ENCODE assay signal across 8 mouse cellular contexts in the genomic region with DNA sequence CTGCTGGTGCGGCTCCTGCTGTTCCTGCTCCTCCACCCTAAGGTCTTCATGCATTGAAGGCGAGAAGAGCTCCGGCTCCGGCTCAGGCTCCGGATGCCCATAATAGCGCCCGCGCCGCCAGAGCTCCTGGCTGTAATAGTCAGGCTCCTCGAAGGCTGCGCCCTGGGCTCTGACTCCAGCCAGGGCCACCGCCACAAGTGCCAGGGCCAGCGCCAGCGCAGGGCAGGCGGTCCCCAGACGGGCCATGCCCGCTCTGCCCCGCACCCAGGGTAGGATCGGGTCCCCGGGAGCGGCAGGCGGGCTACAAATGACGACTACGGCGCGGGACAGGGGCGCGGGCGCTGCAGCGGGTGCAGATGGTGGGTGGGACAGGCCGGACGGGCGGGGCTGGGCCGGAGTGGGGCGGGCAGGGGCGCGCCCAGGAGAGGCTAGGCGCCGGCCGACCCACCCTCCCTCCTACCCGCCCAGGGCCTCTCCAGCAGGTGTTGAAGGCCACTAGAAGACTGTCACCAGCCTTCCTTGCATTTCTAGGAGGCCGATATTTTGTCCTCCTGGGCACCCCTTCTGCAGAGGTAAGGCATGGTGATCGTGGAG. TPM values are rescaled to one million over a fixed set of nuclear protein-coding genes. Genes with fewer than 3 reads are reported as not detected.
A peak's percentile ranks its signal among the peaks of the same experiment; 100 is the strongest.
DNase-seq lines count a peak whose midpoint lies in the region; ATAC-seq lines count a peak whose summit lies in the region.

A gene (minus strand): TSS at position 372 of the 594 bp plus-strand sequence.

- no peaks in the 10 kb centered on the region for H3K9me3 ChIP-seq in heart, embryonic 11.5 days (replicated peaks; ENCODE audit: control insufficient read depth, low read length)
- no peaks in the 10 kb centered on the region for H3K9me3 ChIP-seq in liver, embryonic 13.5 days (replicated peaks)

- intact Hi-C loops in left cerebral cortex, postnatal 4 days (cut with DNase I) = no loop called here

- no peak within 1 kb of the TSS for H3K27ac ChIP-seq in heart, embryonic 11.5 days (ENCODE audit: low read depth, low read length)
- no peak within 1 kb of the TSS for H3K27ac ChIP-seq in liver, embryonic 13.5 days

- peak within 1 kb of the TSS; percentile 38 for H3K4me3 ChIP-seq in heart, embryonic 11.5 days (ENCODE audit: low read depth, low read length)
- H3K4me3 ChIP-seq in liver, embryonic 13.5 days (replicated peaks) = no peak within 1 kb of the TSS

- peaks cover 7% of the 10 kb centered on the region for H3K4me1 ChIP-seq in heart, embryonic 11.5 days (ENCODE audit: control insufficient read depth, insufficient read depth, low read length)
- peaks cover 4% of the 10 kb centered on the region; the same call in 1 of the 2 replicates for H3K4me1 ChIP-seq in liver, embryonic 13.5 days (replicated peaks)

- H3K27me3 ChIP-seq in heart, embryonic 11.5 days (ENCODE audit: control insufficient read depth, insufficient read depth, low read length) = peaks cover 40% of the 10 kb centered on the region
- peaks cover 28% of the 10 kb centered on the region for H3K27me3 ChIP-seq in liver, embryonic 13.5 days

- no peak within 1 kb of the TSS for H3K9ac ChIP-seq in heart, embryonic 11.5 days (ENCODE audit: low read depth, low read length)
- H3K9ac ChIP-seq in liver, embryonic 13.5 days = no peak within 1 kb of the TSS

- peak; percentile 19 for DNase-seq in left cerebral cortex, postnatal 4 days
- no peak for DNase-seq in left cerebral cortex, adult 8-10 months (ENCODE audit: low spot score in 2 of 2)
- peak; percentile 19 for DNase-seq in embryo, embryonic 10 days (ENCODE audit: low spot score)
- no peak for DNase-seq in liver, embryonic 13.5 days
- DNase-seq in urinary bladder, postnatal 14 days (ENCODE audit: low spot score) = no peak
- DNase-seq in thymus, adult 18-20 months = no peak

- WGBS in heart, embryonic 11.5 days (ENCODE audit: insufficient replicate concordance) = 3% methylated on average over 42 of the region's 43 CpGs
- 5% methylated on average over 42 of the region's 43 CpGs for WGBS in liver, embryonic 13.5 days (ENCODE audit: insufficient replicate concordance)

- H3K4me2 ChIP-seq in heart, embryonic 11.5 days = peak within 1 kb of the TSS; percentile 69
- peak within 1 kb of the TSS; percentile 32; the same call in 1 of the 2 replicates for H3K4me2 ChIP-seq in liver, embryonic 13.5 days

- no peak for ATAC-seq in heart, embryonic 11.5 days (replicated peaks; ENCODE audit: insufficient number of reproducible peaks, low FRiP score, low TSS enrichment)
- ATAC-seq in liver, embryonic 13.5 days (ENCODE audit: low read depth) = no peak
- no peak for ATAC-seq in megakaryocyte, adult 5-6 weeks (ENCODE audit: poor library complexity, severe bottlenecking)

- H3K36me3 ChIP-seq in heart, embryonic 11.5 days (ENCODE audit: control insufficient read depth, insufficient read depth, low read length) = no peaks in the 10 kb centered on the region
- H3K36me3 ChIP-seq in liver, embryonic 13.5 days = no peaks in the 10 kb centered on the region

RNA-seq across cellular contexts. Expression of the gene that starts here (rescaled TPM):
- total RNA-seq in left cerebral cortex, postnatal 4 days (2021) = 1 to 10 TPM; 7.3 to 8.1 TPM
- total RNA-seq in left cerebral cortex, adult 8-10 months (2022) = 1 to 10 TPM; 4.2 to 6.3 (median 5.0) TPM
- 0.10 TPM in 1 of 2 replicates, not detected in the other for polyA plus RNA-seq in heart, embryonic 11.5 days (2014; fragmentation: Nextera tagmentation; extraction: Ambion mirVana)
- polyA plus RNA-seq in liver, embryonic 13.5 days (2015; fragmentation: Nextera tagmentation; extraction: Ambion mirVana) = 0.07 and 0.28 TPM in 2 replicates
- total RNA-seq in megakaryocyte, adult 5-6 weeks (2015) = not detected in 2 replicates
- total RNA-seq in megakaryocyte, adult 5-6 weeks (2017) = not detected in 2 replicates

Comparison
In these comparisons a context has a peak if more than half of its experiments do, and no peak if none do; other contexts are left out.
1. RNA of the gene that starts here (total RNA-seq): 7.3 to 8.1 TPM in left cerebral cortex, postnatal 4 days and 4.2 to 6.3 TPM in left cerebral cortex, adult 8-10 months; not detected in megakaryocyte, adult 5-6 weeks; every median in the first group is over 4 times any median in the second.
2. DNase-seq: peak in left cerebral cortex, postnatal 4 days (single experiment) and embryo, embryonic 10 days (single experiment); none in left cerebral cortex, adult 8-10 months (0 of 2), liver, embryonic 13.5 days (single experiment), urinary bladder, postnatal 14 days (single experiment) and thymus, adult 18-20 months (0 of 2).